Mouse (Mus musculus) naive thymus-derived CD4-positive, alpha-beta T cell, adult 5 months (primary cell): ENCODE measurements around the gene Srm. TPM values are rescaled to one million over a fixed set of nuclear protein-coding genes. Genes with fewer than 3 reads are reported as not detected.

Experiments
- polyA plus RNA-seq: library from polyadenylated mRNA; unstranded; fragments of 100-300 nt; shearing (Covaris generic); gene quantifications from one replicate; pipeline ENCODE4 v1.2.1, GENCODE M21; 2017

The Srm gene
- polyA plus RNA-seq = 57.0 TPM

DNA sequence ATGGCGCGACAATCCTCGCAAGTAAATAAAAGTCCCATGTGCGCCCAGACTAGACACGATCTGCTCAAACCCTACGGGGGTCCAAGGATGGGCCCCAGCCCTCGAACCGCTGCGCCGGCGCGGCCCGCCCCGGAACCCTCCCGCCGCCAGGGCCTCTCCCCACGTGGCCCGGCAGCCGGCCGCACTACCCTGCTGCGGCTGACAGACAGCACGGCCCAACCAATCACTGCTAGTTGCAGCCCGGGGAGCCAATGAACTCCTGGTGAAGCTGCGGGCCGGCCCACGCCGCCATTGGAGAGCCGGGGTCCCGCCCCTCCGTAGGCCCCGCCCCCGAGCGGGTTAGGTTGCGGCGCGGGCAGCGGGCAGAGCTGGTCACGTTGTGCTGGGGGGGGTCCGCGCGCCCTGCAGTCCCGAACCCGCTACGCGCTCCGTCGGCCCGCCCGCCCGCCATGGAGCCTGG is at the start of gene Srm:
TSS of gene Srm (plus strand) at position 333 of the 460 bp plus-strand sequence.

DNA sequence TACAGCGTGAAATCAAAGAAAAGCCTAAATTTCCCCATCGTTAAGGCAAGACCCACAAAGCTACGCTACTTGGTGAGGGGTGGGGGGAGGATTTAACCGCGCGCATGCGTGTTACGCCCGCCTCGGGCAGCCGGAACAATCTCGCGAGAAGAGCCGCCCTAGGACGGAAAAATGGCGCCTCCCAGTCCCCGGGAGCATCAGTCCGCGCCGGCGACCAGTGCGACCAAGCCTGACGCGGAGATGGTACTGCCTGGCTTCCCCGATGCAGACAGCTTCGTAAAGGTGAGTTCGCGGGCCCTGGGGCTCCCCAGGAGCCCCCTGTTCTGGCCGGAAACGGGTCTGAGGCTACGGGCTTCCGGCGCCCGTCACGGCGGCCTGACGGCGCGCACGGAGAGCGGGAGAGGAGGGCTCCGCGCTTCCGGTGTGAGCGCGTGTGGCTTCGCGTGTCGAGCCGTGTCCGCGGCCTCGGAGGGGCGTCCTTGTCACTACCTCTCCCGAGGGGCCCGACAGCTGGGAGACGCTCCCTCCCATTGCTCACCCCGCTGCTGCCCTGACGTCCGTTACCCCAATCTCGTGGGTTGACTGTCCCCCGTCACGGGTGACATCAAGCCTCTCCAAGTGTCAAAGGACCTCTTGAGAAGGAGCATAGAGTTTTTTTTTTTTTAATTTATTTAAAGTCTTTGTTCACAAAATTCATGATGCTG is 32.9 kb upstream of the Srm start, which contains the start of gene Exosc10:
TSS of gene Exosc10 (plus strand) at position 133 of the 704 bp plus-strand sequence.

DNA sequence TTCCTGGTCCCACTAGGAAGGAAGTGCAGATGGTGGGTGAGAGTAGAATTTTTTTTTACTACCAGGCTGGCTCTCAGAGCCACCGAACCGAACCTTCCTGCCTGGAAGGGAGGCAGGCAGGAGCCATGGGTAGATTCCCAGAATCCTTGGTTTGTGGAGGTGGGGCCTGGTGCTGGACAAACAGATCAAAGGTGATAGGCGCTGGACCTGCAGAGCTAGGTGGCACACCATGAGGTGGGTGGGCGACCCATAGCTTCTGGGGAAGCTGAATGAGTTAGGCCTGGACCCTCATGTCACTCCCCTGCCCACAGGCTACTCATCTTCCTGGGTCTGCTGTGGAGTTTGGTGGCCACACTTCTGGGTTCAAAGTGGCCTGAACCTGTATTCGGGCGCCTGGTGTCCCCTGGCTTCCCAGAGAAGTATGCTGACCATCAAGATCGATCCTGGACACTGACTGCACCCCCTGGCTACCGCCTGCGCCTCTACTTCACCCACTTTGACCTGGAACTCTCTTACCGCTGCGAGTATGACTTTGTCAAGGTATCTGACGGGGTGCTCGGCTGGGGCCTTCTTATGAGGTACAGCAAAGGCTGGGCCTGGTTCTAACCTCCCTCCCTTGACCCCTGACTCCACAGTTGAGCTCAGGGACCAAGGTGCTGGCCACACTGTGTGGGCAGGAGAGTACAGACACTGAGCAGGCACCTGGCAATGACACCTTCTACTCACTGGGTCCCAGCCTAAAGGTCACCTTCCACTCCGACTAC is 11.2 kb downstream of the Srm start, which contains the start of gene Masp2:
TSS of gene Masp2 (plus strand) at position 198 of the 764 bp plus-strand sequence.

DNA sequence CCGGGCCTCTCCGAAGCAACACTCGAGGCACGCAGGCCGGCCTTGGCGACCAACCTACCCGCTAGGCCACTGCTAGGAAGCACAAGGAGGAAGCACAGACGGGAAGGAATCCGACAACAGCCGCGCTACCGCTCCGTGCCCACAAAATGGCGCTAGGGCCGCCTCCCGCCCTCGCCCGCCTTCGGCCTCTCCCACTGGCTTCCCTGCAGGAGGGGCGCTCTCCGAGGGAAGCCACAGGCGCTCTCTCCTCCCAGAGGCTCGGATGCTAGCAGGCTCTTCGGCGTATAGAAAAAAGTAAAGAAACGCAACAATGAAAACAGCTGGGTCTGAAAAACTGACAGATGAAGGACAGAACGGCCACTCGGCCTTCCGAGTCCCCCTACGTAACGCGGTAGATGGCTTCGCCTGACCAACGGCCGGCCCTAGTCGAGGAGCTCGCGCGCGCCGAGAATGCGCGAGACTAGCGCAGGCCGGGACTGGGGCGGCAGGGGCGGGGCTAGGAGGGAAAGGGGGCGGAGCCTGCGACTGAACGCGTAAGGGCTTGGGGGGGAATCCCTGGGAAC is 35.4 kb downstream of the Srm start, which contains the start of gene Tardbp:
TSS of gene Tardbp (minus strand) at position 397 of the 563 bp plus-strand sequence.

DNA sequence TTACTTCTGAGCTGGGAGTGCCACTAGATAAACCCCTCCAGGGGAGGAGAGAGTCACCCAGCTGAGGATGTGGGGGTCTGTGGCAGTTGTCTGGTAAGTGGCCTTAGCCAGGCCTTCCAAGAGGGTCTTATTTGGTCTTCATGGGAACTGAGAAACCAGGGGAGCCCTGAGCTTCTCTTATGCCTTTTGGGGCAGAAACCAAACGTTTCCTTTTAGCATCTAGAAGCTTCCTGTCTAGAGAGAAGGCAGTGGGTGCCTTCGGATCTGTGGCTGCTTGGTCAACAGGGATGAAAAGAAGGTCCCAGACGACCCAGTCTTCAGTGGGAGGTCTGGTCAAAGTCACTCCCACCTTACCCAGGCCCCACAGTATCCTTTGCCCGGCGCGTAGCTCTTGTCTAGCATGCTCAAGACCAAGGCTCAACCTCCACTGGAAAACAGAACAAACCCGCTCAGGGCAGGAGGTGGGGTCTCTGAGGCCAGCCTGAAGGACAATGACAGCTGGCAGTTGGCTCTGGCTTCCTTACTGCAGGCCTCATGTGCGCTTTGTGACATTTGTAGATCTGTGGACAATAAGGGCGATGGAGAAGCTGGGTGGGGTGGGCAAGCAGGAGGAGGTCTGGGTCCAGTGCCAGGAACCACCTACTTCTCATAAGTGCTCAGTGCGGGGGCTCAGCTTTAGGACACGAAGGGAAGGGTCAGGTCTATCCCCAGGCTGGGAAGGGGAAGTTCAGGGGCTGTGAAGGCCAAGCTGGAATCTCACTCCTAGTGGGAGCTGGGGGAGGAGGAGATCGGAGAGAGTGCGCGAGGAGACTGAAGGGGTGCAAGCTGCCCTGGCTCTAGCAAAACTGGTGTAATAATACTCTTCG is 52.2 kb downstream of the Srm start, which contains the start of gene Gm572:
TSS of gene Gm572 (plus strand) at position 27 of the 866 bp plus-strand sequence.

Other genes starting within 250 kb of the Srm start
- 7.7 TPM for gene Ubiad1, start 146.7 kb upstream of the Srm start, polyA plus RNA-seq
- 27.5 TPM for gene Mtor, start 142.9 kb upstream of the Srm start, polyA plus RNA-seq
- gene Angptl7, start 91.0 kb upstream of the Srm start, polyA plus RNA-seq = 0.26 TPM
- 105 TPM for gene Exosc10, start 33.1 kb upstream of the Srm start, polyA plus RNA-seq
- 0.14 TPM for gene Masp2, start 11.1 kb downstream of the Srm start, polyA plus RNA-seq
- gene Tardbp, start 35.5 kb downstream of the Srm start, polyA plus RNA-seq = 258 TPM
- not detected for gene Gm572, start 51.8 kb downstream of the Srm start, polyA plus RNA-seq
- gene Casz1, start 212.9 kb downstream of the Srm start, polyA plus RNA-seq = 8.5 TPM